Mouse (Mus musculus) spleen, postnatal 36 days (tissue): ENCODE measurements around the gene Fchsd2.
"Not testable (repeated sequence)": the region's sequence is repeated elsewhere in the genome, so short reads cannot be mapped to it uniquely, and the experiment has no call there.

Experiments
- DNase-seq, 2 experiments: peaks; one replicate each; pipeline ENCODE4 v3.0.0; 2022; ENCODE audit warnings: low spot score in 2 of 2, mixed read lengths in 1 of 2

Fchsd2 gene

DNA sequence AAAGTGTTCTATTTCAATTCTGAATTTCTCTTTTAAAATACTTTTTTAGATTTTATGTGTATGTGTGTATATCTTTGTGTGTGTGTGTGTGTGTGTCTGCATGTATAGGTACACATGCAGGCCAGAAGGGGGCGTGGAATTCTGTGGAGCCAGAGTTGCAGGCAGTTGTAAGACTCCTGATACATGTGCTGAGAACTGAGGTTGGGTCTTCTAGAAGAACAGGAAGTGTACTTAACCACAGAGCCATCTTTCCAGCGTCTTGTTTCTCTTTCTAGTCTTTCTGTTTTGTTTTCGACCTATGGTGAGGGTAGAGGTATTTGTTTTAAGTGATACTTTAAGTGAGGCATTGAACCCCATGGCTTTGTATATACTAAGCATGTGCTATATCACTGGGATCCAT is 20.7 kb downstream of the Fchsd2 start:
- DNase-seq = no peak

DNA sequence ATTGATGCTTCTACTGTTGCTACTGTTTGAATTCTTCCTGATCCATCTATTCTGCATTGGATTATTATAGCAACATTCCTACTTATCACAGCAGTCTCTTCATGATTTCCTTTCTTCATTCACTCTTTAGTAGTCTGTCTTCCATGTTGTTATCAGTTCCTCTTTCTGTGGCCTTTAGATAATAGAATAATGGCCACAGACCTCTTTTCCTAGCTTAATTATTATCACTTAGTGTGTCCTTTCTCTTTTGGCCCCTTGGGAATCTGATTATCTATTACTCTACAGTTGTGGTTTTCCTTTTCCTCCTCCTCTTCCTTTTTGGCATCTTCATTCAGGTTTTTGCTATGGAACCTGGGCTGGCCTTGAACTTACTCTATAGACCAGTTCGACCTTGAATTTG is 21.7 kb downstream of the Fchsd2 start:
- no peak for DNase-seq

DNA sequence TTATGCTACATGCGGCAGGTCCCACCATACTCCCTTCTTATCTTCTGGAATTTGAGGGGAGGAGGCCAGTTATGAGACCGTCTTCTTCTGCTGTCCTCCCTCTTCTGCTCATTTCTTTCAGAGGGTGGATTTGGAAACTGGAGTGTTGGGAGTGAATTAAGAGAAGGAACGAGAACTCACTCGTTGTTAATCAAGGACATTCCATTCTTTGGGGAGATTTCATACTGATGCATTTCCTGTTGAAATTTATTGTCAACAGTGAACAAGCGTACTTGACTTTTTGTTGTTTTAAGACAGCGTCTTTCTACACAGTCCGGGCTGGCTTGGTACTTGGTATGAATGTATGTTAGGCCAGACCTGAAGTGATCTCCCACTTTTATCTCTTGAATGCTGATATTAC is 26.7 kb downstream of the Fchsd2 start:
- DNase-seq = no peak

DNA sequence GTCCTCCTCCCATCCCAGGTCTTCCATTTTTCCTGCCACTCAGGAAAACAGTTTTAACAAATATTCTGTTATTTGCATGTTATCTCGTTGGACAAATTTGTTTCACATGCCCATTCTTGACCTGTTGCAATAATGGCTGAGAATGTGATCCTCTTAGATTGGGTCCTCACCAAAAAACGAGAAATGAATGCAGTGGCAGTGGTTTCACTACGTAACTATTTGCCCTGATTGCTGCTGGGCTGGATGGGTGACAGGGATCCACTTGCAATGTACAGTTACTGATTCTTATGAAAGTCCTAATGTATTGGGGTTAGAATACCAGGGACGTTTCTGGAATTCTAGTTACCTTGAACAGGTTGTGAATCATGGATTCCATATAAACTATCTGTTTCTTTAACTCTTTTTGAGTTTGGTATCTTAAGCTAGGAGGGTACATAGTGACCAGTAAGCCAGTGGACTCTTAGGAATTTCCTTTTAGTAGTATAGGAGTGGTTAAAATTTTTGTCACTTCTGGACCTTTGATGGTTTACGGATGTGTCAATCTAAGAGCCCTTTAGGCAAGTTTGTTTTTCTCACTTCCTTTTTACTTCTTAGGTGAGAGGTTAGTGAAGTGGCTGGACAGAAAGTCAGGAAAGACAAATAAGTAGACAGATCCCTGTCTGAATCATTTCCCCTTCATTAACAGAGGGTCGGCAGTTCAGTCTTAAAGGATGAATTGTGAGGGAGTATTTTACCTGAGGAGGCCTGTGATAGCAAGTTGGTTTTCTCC is 31.1 kb downstream of the Fchsd2 start:
- DNase-seq = no peak

DNA sequence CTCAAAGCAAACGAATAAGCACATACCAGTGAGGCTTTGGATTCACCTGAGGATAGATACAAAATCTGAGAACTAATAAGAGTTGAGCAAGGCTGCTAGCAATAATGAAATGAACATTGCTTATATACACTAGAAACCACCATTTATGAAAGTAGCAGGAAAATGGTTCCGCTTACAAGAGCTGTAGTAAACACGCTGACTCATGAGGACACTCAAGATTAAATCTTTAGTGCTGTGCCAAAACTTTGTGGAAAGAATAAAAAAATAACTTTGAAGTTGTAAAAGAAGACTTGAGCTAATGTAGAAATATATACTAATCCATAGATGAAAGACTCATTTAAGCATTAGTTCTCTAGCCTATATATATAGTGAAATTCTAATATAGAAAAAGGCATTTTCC is 35.1 kb downstream of the Fchsd2 start:
- DNase-seq = no peak

DNA sequence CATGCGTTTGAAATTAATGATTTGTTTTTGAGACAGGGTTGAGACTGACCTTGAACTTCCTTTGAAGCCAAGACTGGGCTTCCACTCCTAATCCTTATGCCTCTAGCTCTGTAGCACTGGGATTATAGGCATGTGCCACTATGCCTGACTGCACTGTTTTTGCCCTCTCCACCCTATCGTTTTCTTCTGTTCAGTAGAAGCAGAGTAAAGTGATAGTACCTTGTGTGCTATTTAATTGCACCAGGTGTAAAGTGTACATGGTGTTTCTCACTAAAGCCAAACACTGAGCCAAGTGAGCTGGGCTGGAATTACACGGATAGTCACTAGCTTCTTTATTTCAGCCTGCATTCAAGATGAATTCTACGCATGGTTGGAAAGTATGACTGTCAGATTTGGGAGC is 35.9 kb downstream of the Fchsd2 start:
- no peak for DNase-seq

DNA sequence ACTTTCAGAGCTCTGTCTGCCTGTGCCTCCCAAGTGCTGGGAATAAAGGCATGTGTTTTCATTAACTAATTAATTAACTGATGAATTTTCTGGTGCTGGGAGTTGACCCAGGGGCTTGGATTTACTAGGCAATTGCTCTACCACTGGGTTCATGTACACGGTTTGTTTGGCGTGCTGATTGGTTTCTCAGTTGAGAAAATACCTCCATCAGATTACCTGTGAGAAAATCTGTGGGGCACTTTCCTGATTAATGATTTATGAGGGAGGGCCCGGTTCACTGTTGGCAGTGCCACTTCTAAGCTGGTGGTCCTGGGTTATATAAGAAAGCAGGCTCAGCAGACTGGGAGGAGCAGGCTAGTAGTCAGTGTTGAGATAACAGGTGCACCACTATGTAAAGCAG is 38.0 kb downstream of the Fchsd2 start:
- DNase-seq = no peak

DNA sequence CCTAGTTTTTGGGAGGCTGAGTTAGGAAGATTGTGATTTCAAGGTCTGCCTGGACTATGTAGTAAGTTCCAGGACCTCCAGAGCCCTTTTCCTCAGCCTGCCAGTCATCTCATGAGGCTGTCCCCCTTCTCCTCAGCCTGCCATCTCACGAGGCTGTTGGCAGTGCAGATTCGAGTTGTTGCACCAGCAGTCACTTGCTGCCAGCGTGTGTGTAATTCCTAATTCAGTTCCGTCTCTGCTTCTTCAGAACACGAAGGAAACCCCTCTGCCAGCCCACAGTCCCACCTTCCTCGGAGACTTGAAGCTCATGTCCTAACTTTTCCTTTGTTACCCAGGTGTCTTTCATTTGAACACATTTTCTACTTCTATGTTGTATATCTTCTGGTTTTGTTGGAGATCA is 38.6 kb downstream of the Fchsd2 start:
- no peak for DNase-seq

DNA sequence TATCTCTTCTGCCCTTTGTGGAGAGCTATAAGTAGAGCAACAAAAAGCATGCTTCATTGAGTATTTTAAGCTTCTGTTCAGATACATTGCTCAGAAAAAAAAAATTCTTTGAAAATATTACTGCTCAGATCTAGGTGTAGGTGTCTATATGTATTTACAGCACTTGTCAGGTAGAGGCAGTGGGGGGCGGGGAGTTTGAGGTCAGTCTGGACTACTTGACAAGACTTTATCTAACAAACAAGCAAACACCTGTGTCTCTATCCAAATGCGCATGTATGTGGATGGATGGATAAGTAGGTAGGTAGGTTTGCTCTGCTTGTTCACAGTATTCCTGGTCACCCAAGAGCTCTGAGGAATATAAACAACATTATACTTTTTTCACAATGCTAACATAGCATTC is 40.9 kb downstream of the Fchsd2 start:
- DNase-seq = no peak

DNA sequence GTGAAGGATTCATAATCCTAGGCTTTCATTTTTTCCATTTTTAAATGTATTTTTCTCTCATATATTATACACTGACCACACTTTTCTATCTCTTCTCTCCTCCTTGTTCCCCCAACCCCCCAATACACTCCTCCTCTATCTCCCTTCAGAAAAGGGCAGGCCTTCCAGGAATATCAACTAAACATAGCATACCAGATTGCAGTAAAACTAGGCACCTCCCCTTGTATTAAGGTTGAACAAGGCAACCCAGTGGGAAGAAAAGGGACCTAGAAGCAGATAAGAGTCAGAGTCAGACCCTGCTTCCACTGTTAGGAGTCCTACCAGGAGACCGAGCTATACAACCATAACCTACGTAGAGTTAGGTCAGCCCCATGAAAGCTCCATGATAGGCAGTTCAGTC is 41.5 kb downstream of the Fchsd2 start:
- DNase-seq = no peak

DNA sequence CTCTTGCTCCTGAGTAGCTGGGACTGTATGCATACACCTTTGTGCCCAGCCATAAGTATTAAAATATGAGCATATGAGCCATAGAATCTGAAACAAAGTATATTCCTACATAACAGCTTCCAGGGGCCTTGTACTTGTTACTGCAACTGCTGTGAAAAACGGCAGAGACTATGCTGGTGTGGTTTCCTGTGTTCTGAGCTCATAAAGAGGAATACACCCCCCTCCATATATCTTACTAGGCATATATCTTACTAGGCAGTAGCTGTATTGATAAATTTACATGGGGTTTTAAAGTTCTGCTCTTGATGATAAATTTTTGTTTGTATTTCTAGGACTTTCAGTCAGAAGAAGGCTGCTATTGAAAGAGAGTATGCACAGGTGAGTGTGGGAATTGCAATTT is 46.2 kb downstream of the Fchsd2 start:
- no peak for DNase-seq

DNA sequence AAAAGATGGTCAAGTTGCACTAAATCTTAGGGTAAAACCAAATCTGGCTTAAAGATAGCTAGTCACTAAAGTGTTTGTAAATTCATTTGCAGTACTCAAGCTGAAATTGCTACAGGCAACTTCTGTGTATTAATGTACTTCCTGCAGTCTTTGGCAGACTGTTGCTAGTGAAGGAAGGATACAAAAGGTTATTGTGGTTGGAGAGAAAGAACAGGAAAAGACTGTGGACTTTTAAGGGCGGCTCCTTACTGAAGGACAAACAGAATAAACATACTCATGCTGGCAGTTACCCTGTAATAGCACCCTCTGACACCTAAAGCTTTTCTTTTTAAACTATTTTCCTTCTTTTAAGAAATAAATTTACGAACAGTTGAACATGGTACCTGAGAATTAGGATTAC is 50.2 kb downstream of the Fchsd2 start:
- no peak for DNase-seq

DNA sequence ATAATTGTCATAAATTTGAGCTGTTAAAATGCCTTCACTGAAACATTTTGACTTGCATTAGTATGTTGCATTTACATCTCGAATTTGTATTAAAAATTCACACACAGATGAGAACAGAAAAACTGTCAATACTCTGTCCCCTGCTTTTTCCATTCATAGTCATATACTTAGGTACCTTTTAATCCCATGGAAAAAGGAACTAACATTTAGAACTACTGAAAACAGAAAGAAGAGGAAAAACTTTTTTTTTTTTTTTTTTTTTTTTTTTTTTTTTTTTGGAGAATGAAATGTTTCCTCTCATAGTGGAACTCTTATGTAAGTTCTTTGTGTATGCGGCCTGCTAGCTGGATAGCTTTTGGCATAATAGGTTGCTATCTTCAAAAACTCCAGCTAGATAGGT is 51.6 kb downstream of the Fchsd2 start:
- DNase-seq = no peak

DNA sequence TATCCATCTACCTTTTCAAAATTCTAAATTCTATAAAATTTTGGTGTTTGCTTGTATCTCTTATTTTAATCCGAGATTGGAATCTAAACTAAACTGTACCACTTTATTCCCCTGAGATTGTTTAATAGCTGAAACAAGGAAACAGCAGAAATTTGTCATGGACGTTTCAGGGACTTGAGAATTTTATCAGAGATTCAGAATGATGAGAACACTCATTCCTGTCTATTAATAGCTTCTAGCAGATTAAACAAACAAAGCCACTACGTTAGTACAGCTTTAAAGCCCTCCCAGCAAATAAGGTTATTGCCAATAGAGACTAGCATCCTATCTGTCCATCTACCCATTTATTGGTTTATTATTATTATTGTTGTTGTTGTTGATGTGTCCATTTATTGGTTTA is 56.4 kb downstream of the Fchsd2 start:
- DNase-seq = no peak

DNA sequence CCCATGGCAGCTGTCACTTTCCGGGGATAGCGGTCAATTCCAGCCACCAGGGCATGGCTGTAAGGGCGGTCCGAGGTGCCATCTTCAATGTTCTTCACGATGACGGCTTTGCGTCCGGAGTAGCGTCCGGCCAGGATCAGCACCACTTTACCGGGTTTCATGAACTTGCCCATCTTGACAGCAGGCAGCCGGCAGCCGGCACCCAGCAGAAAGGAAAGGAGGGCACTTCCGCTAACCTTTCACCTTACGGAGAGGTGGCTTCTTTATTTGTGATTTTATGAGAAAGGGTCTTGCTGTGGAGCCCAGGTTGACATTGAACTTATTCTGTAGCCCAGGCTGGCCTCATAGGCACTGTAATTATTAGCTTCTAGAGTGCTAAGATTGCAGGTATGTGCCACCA is 62.2 kb downstream of the Fchsd2 start:
- DNase-seq = not testable (repeated sequence)

DNA sequence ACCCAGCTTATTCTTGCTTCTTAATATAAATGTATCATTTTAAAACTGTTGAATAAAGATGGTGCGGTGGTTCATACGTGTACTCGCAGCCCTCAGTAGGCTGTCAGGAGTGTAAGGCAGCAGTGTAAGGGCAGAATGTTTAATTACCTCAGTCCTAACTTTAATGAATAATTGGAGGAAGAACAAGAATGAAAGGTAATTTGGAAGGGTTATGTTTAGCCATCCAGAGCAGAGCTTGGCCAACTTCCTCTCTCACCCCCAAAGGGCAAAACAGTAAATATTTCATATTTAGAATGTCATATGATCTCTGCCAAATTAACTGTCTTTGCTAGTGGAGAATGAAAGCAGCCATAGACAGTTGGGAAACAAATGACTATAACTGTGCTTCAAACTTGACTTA is 62.6 kb downstream of the Fchsd2 start:
- DNase-seq = no peak

DNA sequence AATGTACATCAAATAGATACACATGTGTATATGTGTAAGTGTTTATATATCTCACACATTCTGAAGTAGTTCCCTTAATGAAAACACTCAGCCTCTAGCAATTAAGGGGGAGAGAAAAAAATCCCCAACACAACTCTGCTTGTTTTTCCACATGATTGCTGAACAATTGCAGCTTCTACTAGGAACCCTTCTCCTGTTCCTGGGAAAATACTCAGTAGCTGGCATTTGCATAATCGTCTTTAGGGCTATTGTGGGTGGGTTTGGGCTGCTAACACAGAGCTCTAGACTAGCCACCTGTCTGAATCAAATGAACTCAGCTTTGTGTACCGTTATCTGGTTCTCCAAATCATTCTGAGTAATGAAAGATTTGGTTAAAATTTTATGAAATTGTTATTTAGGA is 67.6 kb downstream of the Fchsd2 start:
- DNase-seq = no peak

DNA sequence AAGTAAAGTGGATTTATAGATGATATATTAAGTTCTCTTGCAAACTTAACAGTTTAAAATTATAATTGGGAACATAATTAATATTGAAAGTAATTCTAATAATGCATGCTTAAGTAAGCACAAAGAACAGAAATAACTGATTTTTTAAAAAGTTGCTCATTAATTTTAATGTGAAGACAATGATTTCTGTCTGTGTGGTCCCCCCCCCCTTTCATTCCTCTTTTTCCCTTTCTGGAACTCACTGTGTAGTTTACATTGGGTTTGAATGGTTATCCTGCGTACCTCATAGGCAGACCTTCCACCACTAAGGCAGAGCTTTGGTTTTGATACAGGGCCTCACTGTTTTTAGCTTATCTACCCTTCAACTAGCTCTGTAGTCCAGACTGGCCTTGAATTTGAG is 70.1 kb downstream of the Fchsd2 start:
- DNase-seq = no peak

DNA sequence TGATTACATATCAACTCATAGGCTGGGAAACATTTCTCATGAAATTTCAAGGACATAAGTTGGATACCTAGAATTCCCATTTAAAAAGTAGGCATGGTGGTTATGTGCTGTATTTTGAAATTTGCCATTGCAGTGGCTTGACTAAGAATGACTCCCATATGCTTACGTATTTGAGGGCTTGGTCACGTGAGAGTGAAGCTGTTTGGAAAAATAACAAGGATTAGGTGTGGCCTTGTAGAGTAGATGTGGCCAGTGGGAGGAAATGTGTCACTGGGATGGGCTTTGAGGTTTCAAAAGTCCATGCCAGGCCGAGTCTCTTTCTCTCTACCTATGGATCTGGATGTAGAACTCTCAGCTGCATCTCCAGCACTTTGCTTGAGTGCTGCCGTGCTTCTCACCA is 71.2 kb downstream of the Fchsd2 start:
- DNase-seq = no peak

DNA sequence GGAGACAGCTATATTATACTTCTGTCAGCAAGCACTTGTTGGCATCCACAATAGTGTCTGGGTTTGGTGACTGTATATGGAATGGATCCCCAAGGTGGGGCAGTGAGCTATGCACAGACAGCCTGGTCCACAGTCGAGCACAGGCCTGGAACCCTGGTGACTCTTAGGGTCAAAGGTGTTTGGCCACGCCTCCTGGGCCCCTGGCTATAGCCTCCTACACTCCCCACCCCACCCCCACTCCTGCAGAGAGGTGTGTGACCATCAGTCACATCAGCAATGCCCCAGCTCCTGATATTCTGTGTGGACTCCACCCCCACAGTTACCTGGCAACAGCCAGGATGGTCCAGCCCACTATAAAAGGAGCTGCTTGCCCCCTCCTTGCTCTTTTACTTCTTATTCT is 73.9 kb downstream of the Fchsd2 start:
- DNase-seq = no peak

DNA sequence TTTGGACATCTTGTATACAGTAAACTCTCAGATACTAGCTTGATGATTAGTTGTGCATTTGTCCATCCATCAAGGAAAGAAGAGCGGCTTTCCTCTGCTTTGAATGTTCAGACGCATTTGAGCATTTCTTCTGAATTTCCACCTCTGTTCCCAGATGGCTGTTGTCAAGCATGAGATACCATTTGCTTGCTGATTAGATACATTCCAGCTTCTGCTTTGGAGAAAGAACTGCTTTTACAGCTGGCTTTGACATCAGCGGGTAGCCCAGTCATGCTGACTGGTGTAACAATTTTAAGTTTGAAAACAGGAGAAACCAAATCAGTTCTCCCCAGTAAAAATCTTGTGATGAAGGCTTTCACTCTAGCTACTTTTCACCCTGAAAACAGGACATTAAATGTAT is 77.8 kb downstream of the Fchsd2 start:
- DNase-seq = no peak

DNA sequence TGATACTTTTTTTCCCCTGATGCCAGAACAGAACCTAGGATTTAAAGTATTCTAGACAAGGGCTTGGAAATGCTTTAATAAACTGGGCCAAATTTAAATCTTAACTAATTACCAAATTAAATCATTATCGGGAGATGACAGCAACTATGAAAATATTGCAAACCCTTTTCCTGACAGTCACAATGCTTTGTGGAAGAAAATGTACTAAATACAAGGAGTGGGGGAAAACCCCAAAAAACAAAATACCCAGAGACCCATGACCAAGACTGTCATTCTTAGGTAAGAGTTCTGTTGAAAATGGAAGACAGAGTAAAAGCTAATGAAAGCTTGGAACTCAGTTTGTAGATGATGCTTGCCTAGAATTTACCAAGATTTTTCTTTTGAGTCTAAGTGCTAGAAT is 78.3 kb downstream of the Fchsd2 start:
- no peak for DNase-seq

DNA sequence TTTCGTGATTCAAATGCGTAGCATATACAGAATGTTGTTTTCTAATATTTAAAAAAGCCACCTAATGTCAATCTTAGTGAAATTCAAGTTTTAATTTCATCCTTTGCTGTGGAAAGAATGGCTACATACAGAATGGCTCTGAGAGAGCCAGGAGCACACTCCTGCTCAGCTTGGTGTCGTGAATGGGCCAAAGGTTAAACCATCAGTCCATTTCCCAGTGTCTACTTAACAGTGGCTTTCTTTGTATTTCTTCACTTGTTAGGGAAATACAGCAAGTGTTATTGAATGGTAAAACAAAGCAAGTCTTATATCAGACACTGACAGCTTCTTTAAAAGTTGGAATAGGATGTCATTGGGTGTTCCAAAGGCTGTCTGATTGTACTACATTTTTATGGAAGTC is 80.7 kb downstream of the Fchsd2 start:
- no peak for DNase-seq

DNA sequence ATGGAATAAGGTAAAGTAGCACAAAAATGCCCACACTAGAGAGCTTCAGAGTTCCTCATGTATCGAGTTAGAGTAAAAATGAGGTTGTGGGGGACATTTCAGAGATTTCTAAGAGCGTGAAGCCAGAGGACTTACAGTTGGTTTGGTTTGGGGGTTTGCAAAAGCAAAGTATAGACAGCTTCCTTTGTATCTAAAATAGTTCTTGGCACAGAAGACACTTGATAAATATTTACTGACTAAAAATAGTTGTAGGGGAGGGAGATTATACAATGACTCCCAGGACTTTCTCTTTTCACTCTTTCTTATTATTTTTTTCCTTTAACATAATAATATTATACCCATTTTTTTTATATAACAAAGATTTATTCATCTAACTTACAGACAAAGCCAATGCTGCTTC is 86.1 kb downstream of the Fchsd2 start:
- DNase-seq = no peak
